Mouse (Mus musculus) lung, adult 18-20 months (tissue): ENCODE measurements around the gene Rps6ka5.

Experiments used
- DNase-seq, 2 experiments: peaks; one replicate each; pipeline ENCODE4 v3.0.0; 2022; ENCODE audit warnings: mixed read lengths in 2 of 2

Rps6ka5 gene

GRCm38 (mm10) chr12:100579221-100579620 lies 147.6 kb downstream of the Rps6ka5 start:
- DNase-seq = no peak

DNA sequence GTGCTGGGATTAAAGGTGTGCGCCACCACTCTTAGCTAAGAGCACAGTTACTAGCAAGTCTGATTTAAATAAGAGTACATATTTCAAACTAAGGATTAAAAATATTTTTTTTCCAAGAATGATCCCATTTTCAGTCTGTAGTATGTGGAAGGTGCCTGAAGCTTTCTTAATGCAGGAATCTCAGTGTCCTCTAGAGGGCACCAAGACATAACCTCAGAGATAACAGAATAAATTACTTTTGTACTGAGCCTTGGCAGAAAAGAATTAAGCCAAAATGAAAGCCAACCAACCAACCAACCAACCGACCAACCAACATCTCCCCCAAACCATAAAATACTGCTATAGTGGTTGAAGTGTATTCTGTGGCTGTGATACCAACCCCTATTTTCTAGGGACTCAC lies 148.5 kb downstream of the Rps6ka5 start:
- DNase-seq = peak in 1 of 2 experiments; percentile 13

DNA sequence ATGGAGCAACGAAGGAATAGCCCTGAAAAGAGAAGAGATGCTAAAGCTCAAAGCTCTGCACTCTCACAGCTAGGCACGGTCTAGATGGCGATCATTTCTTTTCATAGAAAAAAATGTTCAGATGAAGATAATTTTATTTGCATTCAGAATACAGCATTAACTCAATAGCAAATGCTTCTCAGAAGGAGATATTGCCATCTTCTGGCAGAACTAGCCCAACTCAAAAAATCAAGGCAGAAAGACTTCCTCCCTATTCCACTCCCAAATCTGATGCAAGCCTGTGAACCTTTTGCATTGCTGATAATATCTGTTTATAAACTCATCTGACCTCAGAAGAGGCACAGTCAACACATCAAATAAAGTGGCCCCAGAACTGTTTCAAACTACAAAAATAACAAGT lies 151.0 kb downstream of the Rps6ka5 start:
- no peak for DNase-seq

DNA sequence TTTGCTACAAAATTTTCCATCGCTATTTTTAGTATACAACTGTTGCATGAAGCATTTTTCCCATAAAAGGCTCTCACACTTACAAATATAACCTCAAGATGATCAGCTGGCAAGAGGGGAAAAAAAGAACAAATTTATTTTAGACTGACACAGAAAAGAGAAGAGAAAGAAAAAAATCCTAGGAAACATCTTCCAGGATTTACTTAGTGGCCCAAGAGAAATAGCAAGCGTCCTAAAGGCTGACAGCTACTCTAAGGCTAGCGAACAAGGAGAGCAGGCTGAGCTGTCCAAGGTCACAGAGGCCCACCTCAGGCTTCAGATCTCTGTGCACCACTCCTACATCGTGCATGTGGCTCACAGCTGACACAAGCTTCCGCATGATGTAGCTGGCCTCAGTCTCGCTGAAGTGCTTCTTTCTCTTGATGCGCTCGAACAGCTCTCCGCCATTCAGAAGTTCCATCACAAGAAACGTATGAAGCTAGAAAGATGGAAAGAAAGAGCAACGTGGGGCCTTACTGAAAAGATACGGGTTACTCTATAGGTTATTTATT lies 156.2 kb downstream of the Rps6ka5 start:
- DNase-seq = no peak

GRCm38 (mm10) chr12:100568831-100569230 lies 158.0 kb downstream of the Rps6ka5 start:
- DNase-seq = no peak

GRCm38 (mm10) chr12:100568105-100568504 lies 158.7 kb downstream of the Rps6ka5 start:
- no peak for DNase-seq

DNA sequence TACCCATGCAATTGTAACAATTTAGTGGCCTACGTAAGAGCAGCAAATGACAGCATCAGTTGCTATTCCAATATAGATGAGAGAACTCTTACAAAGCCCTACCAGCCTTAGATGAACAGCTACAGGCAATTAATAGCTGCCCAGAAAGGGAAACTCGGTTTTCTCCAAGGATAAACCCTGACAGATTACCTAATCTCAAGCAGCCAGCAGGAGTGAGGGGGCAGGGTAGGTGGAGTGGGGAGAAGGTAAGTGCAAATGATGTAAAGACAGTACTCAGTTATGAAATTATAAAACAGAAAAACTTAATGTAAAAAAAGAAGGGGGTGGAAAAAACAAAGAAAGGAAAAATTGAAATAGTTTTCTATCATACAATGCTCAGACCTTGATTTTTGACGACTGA lies 159.2 kb downstream of the Rps6ka5 start:
- no peak for DNase-seq

DNA sequence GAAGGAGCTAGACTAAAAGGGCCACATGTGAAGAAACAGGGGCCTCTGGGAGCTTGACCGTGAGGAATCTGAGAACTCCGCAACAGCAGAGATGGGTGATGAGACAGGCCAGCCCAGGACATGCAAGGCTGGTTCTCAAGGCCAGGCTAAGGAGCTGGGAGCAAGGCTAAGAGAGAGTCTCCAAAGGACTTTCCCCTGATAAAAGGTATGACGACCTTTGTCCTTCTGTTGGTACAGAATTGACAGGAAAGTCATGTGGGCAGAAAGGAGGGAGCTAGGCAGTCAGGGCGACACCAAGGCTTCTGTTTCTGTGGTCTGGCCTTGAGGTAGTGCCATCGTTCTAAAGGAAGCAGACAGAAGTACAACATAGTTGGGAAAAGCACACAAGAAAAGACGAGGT lies 173.1 kb downstream of the Rps6ka5 start:
- no peak for DNase-seq

- peak in 1 of 2 experiments; percentile 11 for DNase-seq
These were observed 174.8 kb downstream of the Rps6ka5 start for GRCm38 (mm10) chr12:100551972-100552371.

- no peak for DNase-seq
These were observed 182.6 kb downstream of the Rps6ka5 start for GRCm38 (mm10) chr12:100544194-100544567.

GRCm38 (mm10) chr12:100543437-100544193 lies 183.2 kb downstream of the Rps6ka5 start:
- no peak for DNase-seq

- no peak for DNase-seq
These were observed 184.3 kb downstream of the Rps6ka5 start for GRCm38 (mm10) chr12:100542494-100542893.

GRCm38 (mm10) chr12:100542076-100542475 lies 184.7 kb downstream of the Rps6ka5 start:
- DNase-seq = no peak

DNA sequence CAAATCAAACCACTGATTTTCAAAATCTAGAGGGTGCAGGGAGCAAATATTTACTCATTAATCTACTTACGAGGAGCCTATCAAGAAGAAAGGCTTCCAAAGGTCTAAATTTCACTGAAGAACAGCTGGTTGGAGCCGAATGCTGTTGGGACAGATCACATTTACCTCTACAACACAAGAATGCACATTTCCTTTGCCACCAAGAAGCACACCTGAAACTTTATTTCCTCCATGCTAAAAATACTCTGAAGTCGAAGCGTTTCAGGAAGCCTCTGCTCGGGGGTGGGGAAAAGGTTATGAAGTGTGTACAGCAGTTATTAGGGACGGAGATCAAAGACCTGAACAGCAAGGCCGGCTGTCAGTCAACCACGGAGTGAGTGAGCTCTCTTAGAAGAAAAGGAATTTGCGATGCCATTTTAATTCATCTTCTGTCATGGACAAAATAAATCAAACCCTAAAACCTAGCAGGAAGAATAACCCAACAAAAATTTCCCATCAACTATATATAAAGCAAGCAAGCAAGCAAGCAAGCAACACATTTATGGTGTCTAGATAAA lies 187.5 kb downstream of the Rps6ka5 start:
- no peak for DNase-seq

DNA sequence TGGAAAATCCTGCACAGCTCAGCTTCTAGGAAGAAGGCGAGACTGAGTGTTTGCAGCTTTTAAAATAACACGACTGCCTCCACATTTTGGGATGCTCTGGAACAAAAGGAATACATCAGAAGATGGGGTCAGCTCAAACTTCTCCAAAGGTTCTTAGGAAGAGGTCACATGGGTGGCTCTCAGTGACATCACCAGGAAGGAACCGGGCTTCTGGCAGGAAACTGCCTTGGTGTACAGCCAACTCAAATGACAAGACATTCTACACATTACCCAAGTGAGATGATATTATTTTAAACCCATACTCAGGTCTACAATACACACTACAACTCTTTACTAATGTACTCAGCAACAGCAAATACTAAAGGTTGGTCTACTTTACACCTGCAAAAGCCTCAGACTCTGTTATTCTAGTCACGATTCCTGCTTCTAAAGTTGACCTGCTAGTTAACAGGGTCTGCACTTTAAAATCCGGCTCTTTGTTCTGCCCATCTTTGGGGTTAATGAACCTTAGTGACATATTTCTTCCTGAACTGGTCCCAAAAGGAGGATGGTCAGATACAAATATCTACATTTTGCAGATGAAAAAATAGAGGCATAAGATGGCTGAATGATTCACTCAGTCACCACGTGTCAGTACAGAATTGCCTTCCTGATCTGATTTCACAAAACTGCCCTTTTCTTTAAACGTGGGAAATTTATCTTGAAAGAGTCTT lies 188.2 kb downstream of the Rps6ka5 start:
- peak; percentile 55 to 70 for DNase-seq

DNA sequence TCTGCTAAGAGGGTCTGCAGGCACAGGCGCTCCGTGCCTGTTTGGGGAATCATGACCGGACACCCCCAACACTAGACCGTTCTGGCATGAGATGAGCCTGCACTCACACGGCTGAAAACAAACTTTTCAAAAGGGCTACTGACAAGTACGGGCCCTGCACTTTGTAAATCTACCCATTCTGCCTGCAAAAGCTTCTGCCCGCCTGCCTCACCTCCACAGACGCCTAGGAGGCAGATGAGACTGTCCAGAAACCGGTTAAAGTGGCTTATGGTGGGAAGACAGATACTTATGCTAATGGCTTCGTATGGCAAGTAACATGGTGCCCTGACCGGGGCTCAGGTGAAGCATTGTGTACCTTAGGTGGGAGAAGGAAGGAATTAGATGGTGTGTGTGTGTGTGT lies 189.7 kb downstream of the Rps6ka5 start:
- no peak for DNase-seq

- DNase-seq = no peak
These were observed 191.8 kb downstream of the Rps6ka5 start for GRCm38 (mm10) chr12:100535028-100535427.

GRCm38 (mm10) chr12:100534028-100534427 lies 192.8 kb downstream of the Rps6ka5 start:
- DNase-seq = peak in 1 of 2 experiments; percentile 51

- DNase-seq = no peak
These were observed 193.6 kb downstream of the Rps6ka5 start for GRCm38 (mm10) chr12:100533209-100533608.

GRCm38 (mm10) chr12:100531740-100532139 lies 195.0 kb downstream of the Rps6ka5 start:
- no peak for DNase-seq

GRCm38 (mm10) chr12:100530871-100531270 lies 195.9 kb downstream of the Rps6ka5 start:
- no peak for DNase-seq

DNA sequence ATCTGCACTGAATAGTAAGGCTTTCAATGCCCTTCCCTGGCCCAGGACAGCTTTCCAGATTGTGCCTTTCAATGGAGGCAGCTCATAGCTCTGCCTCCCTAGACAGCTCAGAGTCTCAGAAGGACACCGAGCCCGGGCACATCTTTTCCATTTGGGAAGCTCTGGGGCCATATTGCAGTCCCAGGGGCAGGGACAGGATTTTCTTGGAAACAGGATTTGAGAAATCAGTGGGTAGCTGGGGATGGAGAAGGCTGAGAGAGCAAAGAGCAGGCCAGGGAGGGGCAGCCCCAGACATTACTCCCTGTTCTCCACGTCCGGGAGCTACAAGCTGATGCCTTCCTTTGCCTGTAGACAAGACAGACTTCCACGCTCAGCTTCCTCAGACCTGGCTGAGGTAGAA lies 197.1 kb downstream of the Rps6ka5 start:
- DNase-seq = no peak

DNA sequence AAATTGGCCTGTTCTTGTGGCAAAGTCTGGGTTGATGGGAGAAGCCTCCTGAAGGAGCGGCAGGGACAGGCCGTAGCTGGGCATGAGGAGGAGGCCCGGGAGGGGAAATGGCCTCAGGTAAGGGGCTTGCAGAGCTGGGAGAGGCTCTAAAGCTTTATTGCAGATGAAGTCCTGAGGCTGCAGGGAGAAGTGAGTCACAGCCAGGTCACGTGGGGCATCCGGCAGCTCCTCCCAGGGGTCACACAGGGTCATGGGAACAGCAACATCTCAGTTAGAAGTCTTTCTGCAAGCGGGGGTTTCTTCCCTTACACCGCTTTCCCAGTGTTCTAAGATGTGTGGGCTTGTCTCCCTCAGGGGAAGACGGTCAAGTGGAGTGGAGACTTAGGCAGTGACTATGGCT lies 197.6 kb downstream of the Rps6ka5 start:
- DNase-seq = peak; percentile 67

- DNase-seq = no peak
These were observed 198.5 kb downstream of the Rps6ka5 start for GRCm38 (mm10) chr12:100528246-100528645.
